Mouse (Mus musculus) yolk sac, embryonic 10.5 days (tissue): ENCODE results near the gene Mrm3.

Source experiments
- DNase-seq: peaks from one replicate; pipeline ENCODE4 v3.0.0-alpha.2; 2017; ENCODE audit warnings: low spot score

Mrm3 gene

GRCm38 (mm10) chr11:76252036-76252435, 8.5 kb downstream of the Mrm3 start:
- DNase-seq: no peak

- DNase-seq: peak; percentile 74
These were observed 9.8 kb downstream of the Mrm3 start for GRCm38 (mm10) chr11:76253145-76253917.

GRCm38 (mm10) chr11:76253918-76254264, 10.4 kb downstream of the Mrm3 start:
- no peak for DNase-seq

- DNase-seq: no peak
These were observed 12.0 kb downstream of the Mrm3 start for GRCm38 (mm10) chr11:76255431-76256001.

GRCm38 (mm10) chr11:76256129-76256528, 12.6 kb downstream of the Mrm3 start:
- no peak for DNase-seq

GRCm38 (mm10) chr11:76257386-76257785, 13.9 kb downstream of the Mrm3 start:
- no peak for DNase-seq

GRCm38 (mm10) chr11:76258511-76258910, 15.0 kb downstream of the Mrm3 start:
- no peak for DNase-seq

GRCm38 (mm10) chr11:76260208-76261050, 16.9 kb downstream of the Mrm3 start:
- DNase-seq: no peak

- no peak for DNase-seq
These were observed 17.7 kb downstream of the Mrm3 start for GRCm38 (mm10) chr11:76261224-76261623.

- DNase-seq: no peak
These were observed 19.3 kb downstream of the Mrm3 start for GRCm38 (mm10) chr11:76262611-76263351.

- no peak for DNase-seq
These were observed 24.0 kb downstream of the Mrm3 start for GRCm38 (mm10) chr11:76267550-76267949.

- DNase-seq: no peak
These were observed 24.5 kb downstream of the Mrm3 start for GRCm38 (mm10) chr11:76268001-76268459.

- DNase-seq: no peak
These were observed 25.1 kb downstream of the Mrm3 start for GRCm38 (mm10) chr11:76268521-76269065.

- DNase-seq: no peak
These were observed 28.9 kb downstream of the Mrm3 start for GRCm38 (mm10) chr11:76272440-76272839.

- DNase-seq: no peak
These were observed 35.7 kb downstream of the Mrm3 start for GRCm38 (mm10) chr11:76278960-76279852.

GRCm38 (mm10) chr11:76279971-76280370, 36.5 kb downstream of the Mrm3 start:
- DNase-seq: no peak

GRCm38 (mm10) chr11:76283841-76284240, 40.3 kb downstream of the Mrm3 start:
- DNase-seq: no peak

GRCm38 (mm10) chr11:76285431-76286075, 42.0 kb downstream of the Mrm3 start:
- no peak for DNase-seq

- no peak for DNase-seq
These were observed 43.1 kb downstream of the Mrm3 start for GRCm38 (mm10) chr11:76286534-76287126.

GRCm38 (mm10) chr11:76287301-76287700, 43.8 kb downstream of the Mrm3 start:
- DNase-seq: no peak
